Mouse (Mus musculus): ENCODE measurements around the gene Ino80. TPM values are rescaled to one million over a fixed set of nuclear protein-coding genes. Genes with fewer than 3 reads are reported as not detected.

Ino80 gene
- polyA plus RNA-seq, 1 experiment from 2014 or later = 4.0 TPM

DNA sequence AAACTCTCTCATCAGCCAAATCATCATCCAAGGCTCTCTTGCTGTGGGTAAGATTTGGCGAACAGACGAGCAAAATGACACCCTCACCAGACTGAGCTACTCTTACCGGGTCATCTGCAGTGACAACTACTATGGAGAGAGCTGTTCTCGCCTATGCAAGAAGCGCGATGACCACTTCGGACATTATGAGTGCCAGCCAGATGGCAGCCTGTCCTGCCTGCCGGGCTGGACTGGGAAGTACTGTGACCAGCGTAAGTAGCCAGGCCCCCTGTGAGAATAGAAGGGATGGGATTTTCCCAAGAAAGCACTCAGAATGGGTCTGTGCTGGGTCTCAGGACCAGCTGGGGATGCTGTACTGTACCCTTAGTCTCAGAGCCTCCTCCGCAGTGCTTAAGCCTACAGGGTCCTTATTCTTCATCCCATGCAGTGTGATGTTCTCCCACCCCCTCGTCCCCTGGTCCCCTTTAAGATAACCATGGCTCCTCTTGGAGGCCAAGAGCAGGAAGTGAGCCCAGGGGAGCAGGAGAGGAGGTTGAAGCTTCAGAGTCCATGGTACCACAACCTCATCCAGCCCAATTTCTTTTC is 149.5 kb downstream of the Ino80 start:
- Histone ChIP-seq H3K4me3 (replicated peaks) (peak overlapping the region; percentile 14), H3K4me2 (replicated peaks) (peak overlapping the region; percentile 100), H3K9ac (0 out of 2 replicates have a peak overlapping the region, but pooled peaks have one; percentile 0), H3K9me3 (no peaks in the 10 kb centered on the region), H3K4me1 (replicated peaks) (peaks cover 47% of the 10 kb centered on the region), H3K36me3 (no peaks in the 10 kb centered on the region), H3K27me3 (replicated peaks) (peaks cover 40% of the 10 kb centered on the region), H3K27ac (0 out of 2 replicates have a peak overlapping the region, but pooled peaks have one; percentile 14)
- 36% methylated on average over 11 of the region's 11 CpGs for WGBS
- no peak for ATAC-seq

DNA sequence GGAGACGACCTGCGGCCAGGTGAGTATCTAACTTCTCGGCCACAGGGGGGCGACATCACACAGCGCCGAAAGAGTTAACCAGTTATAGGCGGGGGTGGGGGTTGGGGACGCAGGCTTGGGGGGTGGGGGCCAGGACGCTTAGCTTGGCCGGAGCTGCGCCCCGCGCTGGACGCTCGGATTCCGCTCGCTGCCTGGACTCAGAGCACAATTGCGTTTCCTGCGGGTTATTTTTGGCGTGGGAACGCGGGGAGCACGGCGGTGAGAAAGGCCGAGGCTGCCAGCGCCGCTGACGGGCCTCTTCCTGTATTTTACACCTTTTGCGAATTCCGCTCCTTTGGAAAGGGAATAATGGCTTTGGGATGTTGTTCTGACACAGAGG is 150.4 kb downstream of the Ino80 start:
- no peaks in the 10 kb centered on the region for H3K9me3 ChIP-seq
- H3K9ac ChIP-seq = peak overlapping the region; percentile 56; the same call in 1 of the 2 replicates
- peak overlapping the region; percentile 100 for H3K4me2 ChIP-seq (replicated peaks)
- H3K27me3 ChIP-seq (replicated peaks) = peaks cover 49% of the 10 kb centered on the region
- no peak for ATAC-seq
- peak overlapping the region; percentile 14; the same call in 1 of the 2 replicates for H3K27ac ChIP-seq
- no peaks in the 10 kb centered on the region for H3K36me3 ChIP-seq
- peaks cover 56% of the 10 kb centered on the region for H3K4me1 ChIP-seq (replicated peaks)
- WGBS = under 1% methylated on average over 30 of the region's 30 CpGs
- peak overlapping the region; percentile 58 for H3K4me3 ChIP-seq (replicated peaks)

DNA sequence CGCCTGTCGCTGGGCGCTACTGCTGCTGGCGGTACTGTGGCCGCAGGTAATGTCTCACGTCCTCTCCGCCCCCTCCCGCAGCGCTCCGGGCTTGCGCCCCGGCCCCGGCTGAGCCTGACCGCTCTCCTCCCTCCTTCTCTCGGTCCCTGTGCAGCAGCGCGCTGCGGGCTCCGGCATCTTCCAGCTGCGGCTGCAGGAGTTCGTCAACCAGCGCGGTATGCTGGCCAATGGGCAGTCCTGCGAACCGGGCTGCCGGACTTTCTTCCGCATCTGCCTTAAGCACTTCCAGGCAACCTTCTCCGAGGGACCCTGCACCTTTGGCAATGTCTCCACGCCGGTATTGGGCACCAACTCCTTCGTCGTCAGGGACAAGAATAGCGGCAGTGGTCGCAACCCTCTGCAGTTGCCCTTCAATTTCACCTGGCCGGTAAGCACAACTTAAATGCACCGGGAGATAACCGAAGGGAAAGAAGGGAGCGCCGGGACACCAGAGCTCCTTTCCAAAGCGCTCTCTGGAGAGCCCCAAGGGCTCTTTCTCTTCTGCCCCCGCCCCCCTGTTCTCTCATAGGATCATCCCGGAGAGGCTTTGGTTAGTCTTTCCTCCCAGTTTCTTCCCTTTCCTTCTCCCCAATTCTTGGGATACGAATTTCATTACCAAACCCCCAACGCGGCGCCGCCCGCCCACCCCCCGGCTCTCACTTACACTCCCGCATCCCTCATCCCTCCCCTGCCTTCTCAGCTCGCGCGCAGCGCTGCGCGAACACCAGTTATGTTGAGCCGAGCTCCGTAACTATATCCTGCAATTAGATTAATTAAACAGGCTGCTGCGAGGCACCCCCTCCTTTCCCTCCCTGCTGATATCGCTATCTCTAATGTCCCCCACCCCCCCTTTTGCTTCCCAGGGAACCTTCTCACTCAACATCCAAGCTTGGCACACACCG is 151.1 kb downstream of the Ino80 start:
- Histone ChIP-seq H3K4me1 (replicated peaks) (peaks cover 61% of the 10 kb centered on the region), H3K4me3 (replicated peaks) (peak overlapping the region; percentile 58), H3K27me3 (replicated peaks) (peaks cover 52% of the 10 kb centered on the region), H3K9me3 (no peaks in the 10 kb centered on the region), H3K27ac (peak overlapping the region; percentile 36), H3K9ac (peak overlapping the region; percentile 56), H3K36me3 (no peaks in the 10 kb centered on the region), H3K4me2 (replicated peaks) (peak overlapping the region; percentile 100)
- no peak for ATAC-seq
- WGBS = under 1% methylated on average over 60 of the region's 61 CpGs

DNA sequence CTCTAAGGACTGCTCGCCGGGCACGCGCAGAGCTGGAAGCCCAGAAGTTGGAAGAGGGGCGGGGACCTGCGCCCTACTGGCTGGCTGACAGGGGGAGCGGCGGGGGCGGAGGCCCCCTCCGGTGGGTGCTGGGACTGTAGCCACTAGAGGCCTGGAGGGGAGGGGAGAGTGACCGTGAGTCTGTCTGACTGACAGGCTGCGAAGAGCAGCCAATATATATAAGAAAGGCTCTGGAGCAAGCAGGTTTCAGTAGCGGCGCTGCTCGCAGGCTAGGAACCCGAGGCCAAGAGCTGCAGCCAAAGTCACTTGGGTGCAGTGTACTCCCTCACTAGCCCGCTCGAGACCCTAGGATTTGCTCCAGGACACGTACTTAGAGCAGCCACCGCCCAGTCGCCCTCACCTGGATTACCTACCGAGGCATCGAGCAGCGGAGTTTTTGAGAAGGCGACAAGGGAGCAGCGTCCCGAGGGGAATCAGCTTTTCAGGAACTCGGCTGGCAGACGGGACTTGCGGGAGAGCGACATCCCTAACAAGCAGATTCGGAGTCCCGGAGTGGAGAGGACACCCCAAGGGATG is 151.8 kb downstream of the Ino80 start, which contains the start of gene Dll4:
Gene Dll4 (plus strand): TSS at position 217 of the 576 bp plus-strand sequence.
- no peaks in the 10 kb centered on the region for H3K9me3 ChIP-seq
- peak within 1 kb of the TSS; percentile 56 for H3K9ac ChIP-seq
- peaks cover 61% of the 10 kb centered on the region for H3K4me1 ChIP-seq (replicated peaks)
- 1% methylated on average over 33 of the region's 33 CpGs for WGBS
- peak within 1 kb of the TSS; percentile 100 for H3K4me2 ChIP-seq (replicated peaks)
- peaks cover 59% of the 10 kb centered on the region for H3K27me3 ChIP-seq (replicated peaks)
- H3K27ac ChIP-seq = peak within 1 kb of the TSS; percentile 36
- no peaks in the 10 kb centered on the region for H3K36me3 ChIP-seq
- peak; percentile 55 for ATAC-seq
- peak within 1 kb of the TSS; percentile 58 for H3K4me3 ChIP-seq (replicated peaks)

DNA sequence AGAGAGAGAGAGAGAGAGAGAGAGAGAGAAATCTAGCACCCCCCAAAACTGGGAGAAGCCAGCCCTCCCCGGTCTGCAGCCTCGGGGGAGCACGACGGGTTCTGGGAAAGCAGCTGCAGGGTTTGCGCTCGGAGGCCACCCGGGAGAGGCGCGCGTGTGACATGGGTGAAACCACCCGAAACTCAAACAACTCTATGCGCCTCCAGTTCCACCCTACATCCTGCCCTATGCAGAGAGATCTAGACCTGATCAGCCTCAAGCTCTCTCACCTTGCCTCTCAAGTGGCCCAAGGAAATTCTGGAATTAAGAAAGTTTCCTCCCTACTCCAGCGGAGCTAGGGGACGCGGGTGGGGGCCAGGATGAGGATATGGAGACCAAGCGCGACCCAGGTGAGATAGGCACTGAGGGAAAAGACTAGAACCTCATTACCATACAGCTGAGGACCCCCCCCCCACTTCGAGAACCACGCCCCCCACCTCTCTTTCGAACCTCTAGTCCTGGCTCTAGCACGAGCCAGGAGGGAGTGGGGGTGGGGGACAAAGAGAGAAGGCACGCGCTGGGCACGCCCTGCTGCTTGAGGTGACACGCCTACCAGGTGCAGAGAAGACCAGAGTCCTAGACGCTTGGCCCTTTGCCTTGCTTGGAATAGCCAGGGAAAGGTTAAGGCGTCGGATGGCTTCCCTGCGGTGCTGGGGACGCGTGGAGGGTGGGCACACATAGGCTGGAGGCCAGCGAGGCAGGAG is 152.7 kb downstream of the Ino80 start:
- H3K9ac ChIP-seq = peak overlapping the region; percentile 56
- under 1% methylated on average over 32 of the region's 32 CpGs for WGBS
- peak overlapping the region; percentile 100 for H3K4me2 ChIP-seq (replicated peaks)
- H3K4me1 ChIP-seq (replicated peaks) = peaks cover 65% of the 10 kb centered on the region
- no peaks in the 10 kb centered on the region for H3K36me3 ChIP-seq
- H3K9me3 ChIP-seq = no peaks in the 10 kb centered on the region
- H3K27me3 ChIP-seq (replicated peaks) = peaks cover 61% of the 10 kb centered on the region
- peak; percentile 68 for ATAC-seq
- H3K4me3 ChIP-seq (replicated peaks) = peak overlapping the region; percentile 58
- peak overlapping the region; percentile 28; the same call in 1 of the 2 replicates for H3K27ac ChIP-seq

DNA sequence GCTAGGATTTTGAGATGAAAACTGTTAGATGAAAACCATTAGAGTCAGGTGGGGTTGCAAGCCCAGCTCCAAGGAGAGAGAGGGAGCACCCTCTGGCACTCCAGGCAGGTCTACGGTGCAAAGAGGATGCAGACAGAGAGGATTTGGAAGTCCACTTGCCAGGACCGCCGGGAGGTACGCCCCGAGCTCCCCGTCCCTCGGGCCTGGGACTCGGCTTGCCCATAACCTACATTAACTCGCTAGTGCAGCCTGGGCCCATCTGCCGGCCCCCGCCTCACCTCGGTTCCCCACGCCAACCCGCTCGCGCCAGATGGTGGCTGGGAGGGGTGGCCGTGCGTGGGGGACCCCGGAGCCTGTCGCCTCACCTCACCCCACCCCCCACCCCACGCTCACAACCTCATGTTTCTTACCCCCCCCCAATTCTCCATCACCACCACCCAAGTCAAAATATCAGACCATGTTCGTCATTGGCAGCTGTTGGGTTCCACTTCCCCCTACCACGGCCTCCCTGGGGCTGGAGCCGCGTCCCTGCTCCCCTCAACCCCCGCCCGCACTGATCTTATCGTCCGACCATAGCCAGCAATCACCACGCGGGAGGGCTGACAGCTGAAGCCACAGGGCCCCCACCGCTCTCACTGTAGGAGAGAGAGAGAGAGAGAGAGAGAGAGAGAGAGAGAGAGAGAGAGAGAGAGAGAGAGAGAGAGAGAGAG is 153.5 kb downstream of the Ino80 start:
- H3K4me2 ChIP-seq (replicated peaks) = peak overlapping the region; percentile 100
- ATAC-seq = no peak
- H3K27me3 ChIP-seq (replicated peaks) = peaks cover 59% of the 10 kb centered on the region
- H3K4me3 ChIP-seq (replicated peaks) = peak overlapping the region; percentile 58
- 12% methylated on average over 27 of the region's 32 CpGs for WGBS
- no peaks in the 10 kb centered on the region for H3K9me3 ChIP-seq
- H3K9ac ChIP-seq = no peak overlapping the region
- H3K36me3 ChIP-seq = no peaks in the 10 kb centered on the region
- H3K27ac ChIP-seq = no peak overlapping the region
- peaks cover 60% of the 10 kb centered on the region for H3K4me1 ChIP-seq (replicated peaks)

Other genes starting within 250 kb of the Ino80 start
- 15.2 and 18.1 TPM in 2 replicates for gene Ppp1r14d, start 247.8 kb downstream of the Ino80 start, polyA plus RNA-seq (2015; fragmentation: Nextera tagmentation; extraction: Ambion mirVana)
- gene Spint1, start 240.3 kb downstream of the Ino80 start, polyA plus RNA-seq (2015; fragmentation: Nextera tagmentation; extraction: Ambion mirVana) = 96.1 and 108 TPM in 2 replicates
- 5.2 and 7.1 TPM in 2 replicates for gene Rhov, start 206.4 kb downstream of the Ino80 start, polyA plus RNA-seq (2015; fragmentation: Nextera tagmentation; extraction: Ambion mirVana)
- gene Vps18, start 188.9 kb downstream of the Ino80 start, polyA plus RNA-seq (2015; fragmentation: Nextera tagmentation; extraction: Ambion mirVana) = 20.9 and 22.5 TPM in 2 replicates
- 8.3 and 8.4 TPM in 2 replicates for gene Dll4, start 151.9 kb downstream of the Ino80 start, polyA plus RNA-seq (2015; fragmentation: Nextera tagmentation; extraction: Ambion mirVana)
- 2.3 and 2.7 TPM in 2 replicates for gene Chac1, start 126.5 kb downstream of the Ino80 start, polyA plus RNA-seq (2015; fragmentation: Nextera tagmentation; extraction: Ambion mirVana)
- 0.18 and 0.25 TPM in 2 replicates for gene Exd1, start 69.9 kb upstream of the Ino80 start, polyA plus RNA-seq (2015; fragmentation: Nextera tagmentation; extraction: Ambion mirVana)
- gene Chp1, start 70.0 kb upstream of the Ino80 start, polyA plus RNA-seq (2015; fragmentation: Nextera tagmentation; extraction: Ambion mirVana) = 53.6 and 54.9 TPM in 2 replicates
- gene Nusap1, start 140.6 kb upstream of the Ino80 start, polyA plus RNA-seq (2015; fragmentation: Nextera tagmentation; extraction: Ambion mirVana) = 56.6 and 65.4 TPM in 2 replicates
- 21.0 and 22.8 TPM in 2 replicates for gene Oip5, start 140.8 kb upstream of the Ino80 start, polyA plus RNA-seq (2015; fragmentation: Nextera tagmentation; extraction: Ambion mirVana)
- gene Ndufaf1, start 185.1 kb upstream of the Ino80 start, polyA plus RNA-seq (2015; fragmentation: Nextera tagmentation; extraction: Ambion mirVana) = 50.0 and 51.6 TPM in 2 replicates
- gene Rtf1, start 197.4 kb upstream of the Ino80 start, polyA plus RNA-seq (2015; fragmentation: Nextera tagmentation; extraction: Ambion mirVana) = 30.5 and 34.8 TPM in 2 replicates

Data from intestine, embryonic 15.5 days (tissue).